Mouse (Mus musculus) hindbrain, embryonic 14.5 days (tissue): ENCODE data around the gene Asb5. TPM values are rescaled to one million over a fixed set of nuclear protein-coding genes. Genes with fewer than 3 reads are reported as not detected.

ENCODE experiments used
- ATAC-seq: fragments of 200-750 bp; cut with Nextera tagmentation; 2 replicates; pipeline ENCODE4 v1.8.0; 2017; ENCODE audit warnings: moderate number of reproducible peaks, mild to moderate bottlenecking, moderate TSS enrichment, moderate library complexity; ENCODE audit not compliant: low FRiP score
- DNase-seq: peaks from one replicate; pipeline ENCODE4 v3.0.0-alpha.2; 2015; ENCODE audit warnings: low spot score
- H3K27ac ChIP-seq: fragments of 300-500 bp; sonication (generic); 2 replicates; pipeline ENCODE4 v1.5.1; 2014; ENCODE audit warnings: mild to moderate bottlenecking, moderate library complexity
- H3K27me3 ChIP-seq: fragments of 300-500 bp; sonication (generic); 2 replicates; pipeline ENCODE4 v1.6.1; 2014; ENCODE audit warnings: mild to moderate bottlenecking, low read length, mixed read lengths; ENCODE audit not compliant: control insufficient read depth, insufficient read depth
- H3K36me3 ChIP-seq: fragments of 300-500 bp; sonication (generic); replicated peaks from 2 replicates; pipeline ENCODE4 v1.6.1; 2014; ENCODE audit not compliant: control insufficient read depth, insufficient read depth
- H3K4me1 ChIP-seq: fragments of 300-500 bp; sonication (generic); replicated peaks from 2 replicates; pipeline ENCODE4 v1.6.1; 2014; ENCODE audit warnings: antibody characterized with exemption, low read length, mixed read lengths; ENCODE audit not compliant: control insufficient read depth, insufficient read depth
- H3K4me2 ChIP-seq: fragments of 300-500 bp; sonication (generic); replicated peaks from 2 replicates; pipeline ENCODE4 v1.6.1; 2014; ENCODE audit warnings: mild to moderate bottlenecking, moderate library complexity
- H3K4me3 ChIP-seq: fragments of 300-500 bp; sonication (generic); replicated peaks from 2 replicates; pipeline ENCODE4 v1.5.1; 2014; ENCODE audit warnings: mild to moderate bottlenecking, low read length
- H3K9ac ChIP-seq: fragments of 300-500 bp; sonication (generic); 2 replicates; pipeline ENCODE4 v1.6.1; 2014
- H3K9me3 ChIP-seq: fragments of 300-500 bp; sonication (generic); 2 replicates; pipeline ENCODE4 v1.6.1; 2016; ENCODE audit warnings: low read length; ENCODE audit not compliant: control insufficient read depth
- WGBS: fragments of 180-500 bp; shearing (Covaris S2); extraction: QIAGEN DNeasy Blood & Tissue Kit; methylation state at CpG from one replicate; pipeline ENCODE4 v1.1.7; 2014; 5-methylcytosine and 5-hydroxymethylcytosine counted together
- polyA plus RNA-seq: library from polyadenylated mRNA; unstranded; fragments of >200 nt; fragmentation: Nextera tagmentation; extraction: Ambion mirVana; gene quantifications from 2 replicates; pipeline ENCODE4 v1.2.1, GENCODE M21; 2014

Asb5 gene
- polyA plus RNA-seq, 1 experiment from 2014 or later, result 9.8 TPM

- Histone ChIP-seq H3K4me1 (peaks cover 25% of the 10 kb centered on the region), H3K27me3 (no peaks in the 10 kb centered on the region), H3K4me3 (no peak overlapping the region), H3K9ac (no peak overlapping the region), H3K4me2 (no peak overlapping the region), H3K9me3 (no peaks in the 10 kb centered on the region), H3K36me3 (peaks cover 35% of the 10 kb centered on the region), H3K27ac (no peak overlapping the region)
- ATAC-seq (no peak), DNase-seq (no peak)
- WGBS, result 96% methylated on average over 6 of the region's 6 CpGs
These were observed 2.7 kb upstream of the Asb5 start for GRCm38 (mm10) chr8:54526700-54527099.

GRCm38 (mm10) chr8:54528571-54528970 lies 809 bp upstream of the Asb5 start:
- Histone ChIP-seq H3K27ac (no peak overlapping the region), H3K27me3 (no peaks in the 10 kb centered on the region), H3K4me2 (peak overlapping the region; percentile 70), H3K9me3 (no peaks in the 10 kb centered on the region), H3K9ac (peak overlapping the region; percentile 95), H3K4me3 (peak overlapping the region; percentile 97), H3K4me1 (peaks cover 25% of the 10 kb centered on the region), H3K36me3 (peaks cover 18% of the 10 kb centered on the region)
- WGBS, result 66% methylated on average over 7 of the region's 7 CpGs
- ATAC-seq, result no peak
- no peak for DNase-seq

- H3K36me3 ChIP-seq, result no peaks in the 10 kb centered on the region
- H3K27me3 ChIP-seq, result no peaks in the 10 kb centered on the region
- no peak overlapping the region for H3K4me3 ChIP-seq
- WGBS, result 73% methylated on average over 5 of the region's 5 CpGs
- H3K27ac ChIP-seq, result no peak overlapping the region
- no peak overlapping the region for H3K9ac ChIP-seq
- DNase-seq (no peak), ATAC-seq (no peak)
- H3K4me1 ChIP-seq, result peaks cover 5% of the 10 kb centered on the region
- no peaks in the 10 kb centered on the region for H3K9me3 ChIP-seq
- H3K4me2 ChIP-seq, result no peak overlapping the region
These were observed 5.8 kb downstream of the Asb5 start for GRCm38 (mm10) chr8:54535172-54535571.

- Histone ChIP-seq H3K27me3 (no peaks in the 10 kb centered on the region), H3K27ac (no peak overlapping the region), H3K9ac (no peak overlapping the region), H3K36me3 (no peaks in the 10 kb centered on the region), H3K4me1 (no peaks in the 10 kb centered on the region), H3K9me3 (no peaks in the 10 kb centered on the region), H3K4me3 (no peak overlapping the region), H3K4me2 (no peak overlapping the region)
- DNase-seq (peak; percentile 27), ATAC-seq (no peak)
- 99% methylated on average over 3 of the region's 3 CpGs for WGBS
These were observed 7.9 kb downstream of the Asb5 start for GRCm38 (mm10) chr8:54537285-54537684.

GRCm38 (mm10) chr8:54541331-54541730 lies 12.0 kb downstream of the Asb5 start:
- Histone ChIP-seq H3K4me1 (no peaks in the 10 kb centered on the region), H3K4me2 (no peak overlapping the region), H3K4me3 (no peak overlapping the region), H3K27ac (no peak overlapping the region), H3K9ac (no peak overlapping the region), H3K9me3 (no peaks in the 10 kb centered on the region), H3K27me3 (no peaks in the 10 kb centered on the region), H3K36me3 (no peaks in the 10 kb centered on the region)
- 69% methylated on average over 1 of the region's 1 CpGs for WGBS
- no peak for ATAC-seq
- no peak for DNase-seq

GRCm38 (mm10) chr8:54548383-54548782 lies 19.0 kb downstream of the Asb5 start:
- Histone ChIP-seq H3K36me3 (no peaks in the 10 kb centered on the region), H3K27me3 (no peaks in the 10 kb centered on the region), H3K4me1 (no peaks in the 10 kb centered on the region), H3K4me3 (no peak overlapping the region), H3K27ac (no peak overlapping the region), H3K9ac (no peak overlapping the region), H3K9me3 (no peaks in the 10 kb centered on the region), H3K4me2 (no peak overlapping the region)
- no peak for ATAC-seq
- no peak for DNase-seq
- 69% methylated on average over 6 of the region's 6 CpGs for WGBS

GRCm38 (mm10) chr8:54550026-54550574 lies 20.7 kb downstream of the Asb5 start:
- H3K4me2 ChIP-seq, result no peak overlapping the region
- no peaks in the 10 kb centered on the region for H3K27me3 ChIP-seq
- H3K4me3 ChIP-seq, result no peak overlapping the region
- WGBS, result 94% methylated on average over 12 of the region's 12 CpGs
- H3K9ac ChIP-seq, result no peak overlapping the region
- H3K9me3 ChIP-seq, result no peaks in the 10 kb centered on the region
- no peak overlapping the region for H3K27ac ChIP-seq
- ATAC-seq, result no peak
- H3K4me1 ChIP-seq, result no peaks in the 10 kb centered on the region
- DNase-seq, result no peak
- no peaks in the 10 kb centered on the region for H3K36me3 ChIP-seq

- Histone ChIP-seq H3K4me3 (no peak overlapping the region), H3K36me3 (no peaks in the 10 kb centered on the region), H3K27ac (no peak overlapping the region), H3K4me1 (no peaks in the 10 kb centered on the region), H3K9me3 (no peaks in the 10 kb centered on the region), H3K9ac (no peak overlapping the region), H3K4me2 (no peak overlapping the region), H3K27me3 (no peaks in the 10 kb centered on the region)
- ATAC-seq (no peak), DNase-seq (no peak)
- WGBS, result 92% methylated on average over 2 of the region's 2 CpGs
These were observed 25.5 kb downstream of the Asb5 start for GRCm38 (mm10) chr8:54554921-54555320.

- H3K27me3 ChIP-seq, result no peaks in the 10 kb centered on the region
- H3K9ac ChIP-seq, result no peak overlapping the region
- H3K27ac ChIP-seq, result no peak overlapping the region
- no peak overlapping the region for H3K4me2 ChIP-seq
- no peaks in the 10 kb centered on the region for H3K4me1 ChIP-seq
- H3K36me3 ChIP-seq, result no peaks in the 10 kb centered on the region
- H3K4me3 ChIP-seq, result no peak overlapping the region
- ATAC-seq (no peak), DNase-seq (no peak)
- WGBS, result 85% methylated on average over 4 of the region's 4 CpGs
- no peaks in the 10 kb centered on the region for H3K9me3 ChIP-seq
These were observed 32.8 kb downstream of the Asb5 start for GRCm38 (mm10) chr8:54562137-54562536.

GRCm38 (mm10) chr8:54565181-54565580 lies 35.8 kb downstream of the Asb5 start:
- H3K4me2 ChIP-seq, result no peak overlapping the region
- H3K9me3 ChIP-seq, result no peaks in the 10 kb centered on the region
- no peak for DNase-seq
- WGBS, result 91% methylated on average over 1 of the region's 1 CpGs
- no peaks in the 10 kb centered on the region for H3K4me1 ChIP-seq
- H3K9ac ChIP-seq, result no peak overlapping the region
- H3K27me3 ChIP-seq, result no peaks in the 10 kb centered on the region
- no peaks in the 10 kb centered on the region for H3K36me3 ChIP-seq
- no peak for ATAC-seq
- H3K4me3 ChIP-seq, result no peak overlapping the region
- H3K27ac ChIP-seq, result no peak overlapping the region
